Mouse (Mus musculus) liver, adult 2 months (tissue): ENCODE data around the gene Itga1. TPM values are rescaled to one million over a fixed set of nuclear protein-coding genes. Genes with fewer than 3 reads are reported as not detected.

Experiments
- DNase-seq: peaks from one replicate; pipeline ENCODE4 v3.0.0-alpha.2; 2011; ENCODE audit warnings: low read depth, low spot score; ENCODE audit errors: extremely low read depth
- H3K27ac ChIP-seq: fragments of 200-500 bp; replicated peaks from 2 replicates; pipeline ENCODE4 v1.5.1; 2012; ENCODE audit warnings: low read depth, mild to moderate bottlenecking, control low read depth, inconsistent platforms, low read length; ENCODE audit not compliant: insufficient read depth
- H3K27me3 ChIP-seq: fragments of 200-500 bp; 2 replicates; pipeline ENCODE4 v1.6.1; 2012; ENCODE audit warnings: mild to moderate bottlenecking, moderate library complexity, low read length, inconsistent platforms; ENCODE audit not compliant: control insufficient read depth, insufficient read depth
- H3K36me3 ChIP-seq: fragments of 200-500 bp; 2 replicates; pipeline ENCODE4 v1.6.1; 2012; ENCODE audit warnings: low read length, inconsistent platforms; ENCODE audit not compliant: control insufficient read depth, insufficient read depth
- H3K4me1 ChIP-seq: fragments of 200-500 bp; 2 replicates; pipeline ENCODE4 v1.6.1; 2011; ENCODE audit warnings: low read length; ENCODE audit not compliant: control insufficient read depth, insufficient read depth
- H3K4me3 ChIP-seq: fragments of 200-500 bp; 2 replicates; pipeline ENCODE4 v1.5.1; 2011; ENCODE audit warnings: low read depth, mild to moderate bottlenecking, control low read depth, low read length, moderate library complexity; ENCODE audit not compliant: insufficient read depth
- H3K79me2 ChIP-seq: fragments of 200-500 bp; 2 replicates; pipeline ENCODE4 v1.6.1; 2012; ENCODE audit warnings: inconsistent platforms, mild to moderate bottlenecking, low read length, moderate library complexity; ENCODE audit not compliant: control insufficient read depth, insufficient read depth
- H3K9ac ChIP-seq: fragments of 200-500 bp; 2 replicates; pipeline ENCODE4 v1.6.1; 2012; ENCODE audit warnings: low read depth, mild to moderate bottlenecking, control low read depth, inconsistent platforms, low read length
- CTCF ChIP-seq: fragments of 200-500 bp; IDR thresholded peaks from 2 replicates; pipeline ENCODE4 v1.5.1; 2011; ENCODE audit warnings: low read depth, low read length, control low read depth
- POLR2A ChIP-seq: fragments of 200-500 bp; IDR thresholded peaks from 2 replicates; pipeline ENCODE4 v1.6.1; 2011; ENCODE audit warnings: low read length, control low read depth; ENCODE audit not compliant: insufficient read depth; ENCODE audit errors: extremely low read depth
- WGBS: fragments of 180-500 bp; shearing (Covaris S2); methylation state at CpG from one replicate; pipeline ENCODE4 v1.1.7; 2018; 5-methylcytosine and 5-hydroxymethylcytosine counted together
- polyA plus RNA-seq: library from polyadenylated mRNA; depleted of rRNA; stranded (reverse); fragments of >200 nt; gene quantifications from 2 replicates; pipeline ENCODE4 v1.2.3, GENCODE M21; 2012
- total RNA-seq: library from RNA; depleted of rRNA; stranded (reverse); fragments of >200 nt; gene quantifications from 2 replicates; pipeline ENCODE4 v1.2.3, GENCODE M21; 2014

Itga1 gene
- total and polyA plus RNA-seq, 2 experiments, result 3.2 to 20.1 TPM

GRCm38 (mm10) chr13:115050660-115051559 lies 50.9 kb downstream of the Itga1 start:
- Histone ChIP-seq H3K4me3 (no peak overlapping the region), H3K27ac (no peak overlapping the region), H3K36me3 (peaks cover 8% of the 10 kb centered on the region), H3K79me2 (no peaks in the 10 kb centered on the region; the same call in 1 of the 2 replicates), H3K4me1 (no peaks in the 10 kb centered on the region; the same call in 1 of the 2 replicates), H3K9ac (no peak overlapping the region), H3K27me3 (no peaks in the 10 kb centered on the region)
- 86% methylated on average over 13 of the region's 13 CpGs for WGBS
- no peak for DNase-seq
- TF ChIP-seq POLR2A, result no peak
- TF ChIP-seq CTCF, result no peak

DNA sequence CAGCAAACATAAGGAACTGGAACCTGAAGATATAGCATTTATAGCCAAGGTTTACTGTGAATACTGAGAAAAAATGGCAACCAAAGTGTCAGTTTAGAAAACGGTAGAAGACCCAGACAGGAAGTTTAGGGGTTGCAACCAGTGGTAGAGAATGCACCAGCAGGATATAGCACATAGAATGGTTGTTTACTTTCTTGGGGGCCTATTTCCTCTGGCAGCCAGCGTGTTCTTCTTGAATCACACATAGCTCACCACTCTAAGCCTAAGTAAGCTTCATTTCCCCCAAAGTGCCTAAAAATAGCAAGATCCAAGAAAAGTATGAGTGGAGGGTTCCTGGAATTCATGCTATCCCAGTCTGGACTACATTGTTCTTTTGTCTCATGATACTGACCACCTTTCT lies 59.1 kb downstream of the Itga1 start:
- no peaks in the 10 kb centered on the region; the same call in 1 of the 2 replicates for H3K4me1 ChIP-seq
- no peaks in the 10 kb centered on the region; the same call in 1 of the 2 replicates for H3K79me2 ChIP-seq
- no peak for DNase-seq
- no peak overlapping the region for H3K27ac ChIP-seq
- TF ChIP-seq POLR2A (no peak), CTCF (no peak)
- no peaks in the 10 kb centered on the region for H3K27me3 ChIP-seq
- H3K9ac ChIP-seq, result no peak overlapping the region
- 69% methylated on average over 2 of the region's 2 CpGs for WGBS
- H3K36me3 ChIP-seq, result peaks cover 4% of the 10 kb centered on the region
- no peak overlapping the region for H3K4me3 ChIP-seq

DNA sequence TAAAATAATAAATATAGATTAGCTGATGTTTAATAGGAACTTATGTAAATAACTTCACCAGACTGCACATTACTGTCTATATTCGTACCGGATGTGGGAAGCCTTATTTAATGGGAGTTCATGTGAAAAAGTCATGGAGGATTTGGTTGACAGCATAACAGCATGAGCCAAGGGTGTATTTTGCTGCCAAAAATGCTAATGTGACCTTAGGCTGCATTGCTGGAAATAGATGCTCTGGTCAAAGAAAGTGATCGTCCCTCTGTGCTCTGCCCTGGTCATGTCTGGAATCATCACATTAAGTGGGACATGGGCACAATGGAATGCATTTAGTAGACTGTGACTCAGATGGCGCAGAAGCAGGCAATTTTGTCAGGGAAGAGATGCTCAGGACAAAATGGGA lies 64.5 kb downstream of the Itga1 start:
- Histone ChIP-seq H3K4me1 (no peaks in the 10 kb centered on the region; the same call in 1 of the 2 replicates), H3K79me2 (no peaks in the 10 kb centered on the region; the same call in 1 of the 2 replicates), H3K27me3 (no peaks in the 10 kb centered on the region), H3K9ac (no peak overlapping the region), H3K4me3 (no peak overlapping the region), H3K27ac (no peak overlapping the region), H3K36me3 (peaks cover 2% of the 10 kb centered on the region)
- WGBS, result 84% methylated on average over 4 of the region's 4 CpGs
- DNase-seq, result peak; percentile 41
- TF ChIP-seq POLR2A, result no peak
- TF ChIP-seq CTCF, result no peak

DNA sequence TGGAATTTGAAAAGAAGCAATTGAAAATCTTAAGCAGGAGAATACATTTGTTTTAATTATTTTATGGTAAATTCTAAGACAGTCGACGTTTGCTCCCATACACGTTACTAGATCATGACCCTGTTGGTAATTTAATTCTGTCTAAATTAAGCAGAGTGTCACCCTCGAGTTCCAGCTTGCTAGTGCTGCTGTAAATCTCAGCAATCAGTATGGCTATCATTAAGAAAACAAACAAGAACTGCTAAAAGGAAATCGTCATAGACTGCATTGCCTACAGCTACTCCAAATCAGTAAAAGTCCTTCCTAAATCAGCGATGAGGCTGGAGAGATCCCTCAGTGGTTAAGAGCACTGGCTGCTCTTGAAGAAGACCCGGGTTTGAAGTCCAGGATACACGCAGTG lies 66.4 kb downstream of the Itga1 start:
- no peak for TF ChIP-seq POLR2A
- TF ChIP-seq CTCF, result no peak
- no peak overlapping the region for H3K9ac ChIP-seq
- no peak overlapping the region for H3K4me3 ChIP-seq
- no peaks in the 10 kb centered on the region for H3K27me3 ChIP-seq
- H3K79me2 ChIP-seq, result no peaks in the 10 kb centered on the region
- H3K27ac ChIP-seq, result no peak overlapping the region
- DNase-seq, result no peak
- H3K4me1 ChIP-seq, result no peaks in the 10 kb centered on the region
- WGBS, result 73% methylated on average over 8 of the region's 8 CpGs
- H3K36me3 ChIP-seq, result peaks cover 2% of the 10 kb centered on the region; the same call in 1 of the 2 replicates

- 47% methylated on average over 2 of the region's 2 CpGs for WGBS
- TF ChIP-seq CTCF, result no peak
- no peak for TF ChIP-seq POLR2A
These were observed 68.6 kb downstream of the Itga1 start for GRCm38 (mm10) chr13:115033135-115033534.

More at GRCm38 (mm10) chr13:115033135-115033534, 68.6 kb downstream of the Itga1 start:
- peaks cover 9% of the 10 kb centered on the region; the same call in 1 of the 2 replicates for H3K36me3 ChIP-seq
- H3K9ac ChIP-seq, result no peak overlapping the region
- H3K4me1 ChIP-seq, result no peaks in the 10 kb centered on the region; the same call in 1 of the 2 replicates
- H3K27me3 ChIP-seq, result no peaks in the 10 kb centered on the region
- no peak overlapping the region for H3K4me3 ChIP-seq
- no peak overlapping the region for H3K27ac ChIP-seq
- H3K79me2 ChIP-seq, result no peaks in the 10 kb centered on the region; the same call in 1 of the 2 replicates
- DNase-seq, result no peak
